Mouse (Mus musculus) layer of hippocampus, adult 8-10 months (tissue): ENCODE measurements around the gene Rab5if. TPM values are rescaled to one million over a fixed set of nuclear protein-coding genes. Genes with fewer than 3 reads are reported as not detected.

Experiments
- DNase-seq, 2 experiments: peaks; one replicate each; pipeline ENCODE4 v3.0.0; 2022; ENCODE audit warnings: low spot score in 2 of 2
- total RNA-seq, 4 experiments: library from RNA; stranded (reverse); gene quantifications; 2 replicates each; pipeline ENCODE4 v1.2.4; 2022

Rab5if gene
- total RNA-seq, 4 experiments from 2014 or later, result 80.0 to 94.3 (median 87.5) TPM

DNA sequence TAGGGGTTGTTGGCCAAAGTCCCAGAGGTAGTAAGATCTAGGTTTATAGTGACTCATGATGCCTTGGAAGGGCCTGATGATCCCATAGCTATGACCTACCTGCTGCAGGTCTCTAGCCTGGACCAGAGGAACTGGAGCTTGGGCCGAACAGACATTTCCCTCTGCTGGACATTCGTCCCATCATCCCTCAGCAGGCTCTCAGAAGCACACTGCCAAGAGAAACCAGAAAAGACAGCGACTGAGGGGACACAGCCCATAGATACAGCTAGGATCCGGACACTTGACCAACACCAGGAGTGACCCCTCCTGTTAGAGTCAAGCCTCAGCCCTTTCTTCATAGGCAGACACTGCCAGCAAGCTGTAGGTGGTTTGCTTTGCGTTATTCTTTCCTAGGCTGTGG is 60.1 kb downstream of the Rab5if start:
- no peak for DNase-seq

Other genes with a start within 250 kb of the Rab5if start
- gene Dlgap4, start 249.4 kb upstream of the Rab5if start, total RNA-seq, result 100 to 1,000 TPM; 180 to 193 (median 189) TPM
- gene Myl9, start 87.7 kb upstream of the Rab5if start, total RNA-seq, result 10 to 100 TPM; 10.4 to 22.0 (median 16.4) TPM
- 1 to 10 TPM in 1 of 4 experiments, under 1 TPM in 3; 0.66 to 2.6 (median 0.82) TPM for gene Tgif2, start 23.1 kb upstream of the Rab5if start, total RNA-seq
- 1 to 10 TPM; 2.6 to 4.2 (median 3.9) TPM for gene 4930518I15Rik, start 5.2 kb upstream of the Rab5if start, total RNA-seq
- under 1 TPM; 0.30 to 0.70 (median 0.41) TPM for gene Sla2, start 24.1 kb downstream of the Rab5if start, total RNA-seq
- gene Ndrg3, start 128.9 kb downstream of the Rab5if start, total RNA-seq, result 100 to 1,000 TPM; 385 to 449 (median 420) TPM
- gene Dsn1, start 144.0 kb downstream of the Rab5if start, total RNA-seq, result 1 to 10 TPM; 4.5 to 6.3 (median 5.3) TPM
- gene Soga1, start 216.1 kb downstream of the Rab5if start, total RNA-seq, result 10 to 100 TPM; 30.9 to 38.3 (median 34.4) TPM
- not detected for gene Tldc2, start 223.9 kb downstream of the Rab5if start, total RNA-seq